Mouse (Mus musculus): ENCODE results near the gene Onecut1.

Onecut1 gene

DNA sequence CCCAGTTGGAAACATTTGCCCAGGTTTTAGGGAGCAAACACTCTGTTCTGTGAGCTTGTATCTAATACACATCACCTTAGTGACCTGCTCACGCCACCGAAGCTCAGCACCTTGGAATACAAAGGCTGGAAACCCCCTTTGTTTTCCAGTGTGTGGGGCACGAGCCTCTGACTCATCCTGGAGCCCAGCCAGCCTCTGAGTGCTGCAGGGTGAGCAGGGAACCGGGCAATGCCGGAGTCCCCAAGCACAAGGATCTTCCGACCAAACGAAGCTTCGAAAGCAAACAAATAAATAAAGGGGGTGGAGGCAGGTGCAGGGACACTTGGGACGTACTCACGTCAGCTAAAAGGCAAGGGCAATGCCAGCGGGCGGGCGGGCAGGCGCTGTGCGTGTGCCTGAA, 47.5 kb downstream of the Onecut1 start:
- in situ Hi-C loops (cut with MboI), result loop anchor here (25.0 kb wide), 1 partner anchor 103 kb away; no protein-coding TSS in a partner anchor

DNA sequence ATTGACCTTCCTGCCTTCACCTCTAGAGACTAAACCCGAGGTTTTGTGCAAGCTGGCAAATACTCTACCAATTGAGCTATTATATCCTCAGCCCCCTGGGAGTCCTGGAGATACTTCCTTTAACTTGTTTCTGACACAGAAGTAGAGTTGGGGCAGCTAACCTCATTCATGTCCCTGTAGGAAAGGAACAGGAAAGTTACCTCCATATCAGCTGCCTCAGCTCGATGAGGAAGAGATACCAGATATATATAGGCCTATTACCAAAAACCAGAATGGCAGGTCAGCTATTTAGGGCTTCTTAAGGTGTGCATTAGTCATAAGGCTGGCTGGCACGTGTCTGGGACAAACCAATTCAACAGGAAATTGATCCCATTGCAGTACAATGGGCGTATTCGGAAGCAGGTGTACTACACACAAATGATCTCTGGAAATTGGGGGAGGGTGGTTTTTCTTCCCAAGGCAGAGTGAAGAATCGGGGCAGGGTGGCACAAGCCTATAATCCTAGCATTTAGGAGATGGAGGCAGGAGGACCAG, 48.6 kb downstream of the Onecut1 start:
- in situ Hi-C loops (cut with MboI), result loop anchor here (25.0 kb wide), 1 partner anchor 102 kb away; no protein-coding TSS in a partner anchor

DNA sequence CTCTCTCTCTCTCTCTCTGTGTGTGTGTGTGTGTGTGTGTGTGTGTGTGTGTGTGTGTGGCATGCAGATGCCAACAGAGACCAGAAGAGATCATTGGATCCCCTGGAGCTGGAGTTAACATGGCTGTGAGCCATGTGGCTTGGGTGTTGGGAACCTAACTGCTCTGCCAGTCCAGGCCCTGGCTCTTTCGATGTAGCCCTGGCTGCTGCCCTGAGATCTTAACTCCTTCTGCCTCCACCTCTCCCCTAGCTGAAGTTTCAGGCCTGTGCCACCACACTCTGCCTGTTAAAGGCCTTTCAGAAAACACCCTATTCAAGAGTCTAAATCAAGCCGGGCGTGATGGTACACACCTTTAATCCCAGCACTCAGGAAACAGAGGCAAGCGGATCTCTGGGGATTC, 49.7 kb downstream of the Onecut1 start:
- in situ Hi-C loops (cut with MboI), result loop anchor here (25.0 kb wide), 1 partner anchor 101 kb away; no protein-coding TSS in a partner anchor

DNA sequence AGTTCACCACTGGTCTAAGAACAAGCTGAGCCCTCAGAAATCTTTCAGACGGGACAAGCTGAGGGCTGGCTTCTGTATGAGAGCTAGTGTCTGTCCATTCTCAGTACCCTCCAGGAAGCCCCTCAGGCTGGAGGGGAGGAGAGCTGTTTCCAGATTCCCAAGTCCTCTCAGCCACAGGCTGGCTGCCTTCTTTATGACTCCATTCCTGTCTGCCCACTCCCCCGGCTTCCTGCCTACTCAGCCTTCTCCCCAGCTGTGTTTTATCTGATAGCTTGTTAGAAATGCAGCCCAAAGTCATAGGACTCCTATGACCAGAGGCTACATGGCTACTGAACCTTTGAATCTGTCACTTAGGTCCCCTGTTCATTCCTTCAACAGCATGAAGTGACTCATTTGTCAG, 50.2 kb downstream of the Onecut1 start:
- in situ Hi-C loops (cut with MboI), result loop anchor here (25.0 kb wide), 1 partner anchor 100 kb away; no protein-coding TSS in a partner anchor

DNA sequence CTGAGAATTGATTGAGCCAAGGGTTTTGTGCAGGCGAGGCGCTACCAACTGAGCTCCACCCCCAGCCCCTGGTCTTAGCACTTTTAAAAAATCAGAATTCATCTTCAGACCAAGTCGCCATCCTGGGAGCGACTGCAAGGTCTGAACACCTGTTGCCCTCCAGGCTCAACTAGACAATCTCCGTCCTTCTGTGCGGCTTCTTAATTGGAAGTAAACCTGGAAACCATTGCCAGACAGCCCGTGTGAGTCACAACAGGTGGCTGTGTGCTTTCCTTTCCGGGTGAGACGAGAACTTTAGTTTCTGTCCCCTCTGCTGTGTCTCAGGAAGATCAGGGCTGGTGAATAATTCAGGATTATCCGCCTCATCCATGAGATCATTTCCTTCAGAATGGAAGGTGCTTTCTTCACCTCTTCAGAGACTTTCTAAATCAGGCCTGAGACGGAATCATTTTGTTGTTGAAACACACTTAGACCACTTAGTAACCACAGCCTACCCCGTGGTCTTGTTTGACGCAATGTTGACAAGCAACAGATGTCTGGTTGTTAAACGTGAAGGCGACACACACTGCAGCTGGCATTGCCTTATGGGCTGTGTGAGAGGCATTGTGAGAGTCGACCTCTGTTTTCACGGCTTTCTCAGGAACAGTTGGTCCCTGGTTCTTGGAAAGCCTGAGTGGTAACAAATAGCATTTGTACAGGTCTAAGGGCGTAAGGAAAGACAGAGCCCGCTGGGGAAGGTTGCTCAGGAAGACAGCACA, 51.1 kb downstream of the Onecut1 start:
- in situ Hi-C loops (cut with MboI), result loop anchor here (25.0 kb wide), 1 partner anchor 100 kb away; no protein-coding TSS in a partner anchor

- in situ Hi-C loops (cut with MboI), result loop anchor here (25.0 kb wide), 1 partner anchor 97 kb away; no protein-coding TSS in a partner anchor
Observed at GRCm38 (mm10) chr9:74915611-74916010, 53.9 kb downstream of the Onecut1 start.

DNA sequence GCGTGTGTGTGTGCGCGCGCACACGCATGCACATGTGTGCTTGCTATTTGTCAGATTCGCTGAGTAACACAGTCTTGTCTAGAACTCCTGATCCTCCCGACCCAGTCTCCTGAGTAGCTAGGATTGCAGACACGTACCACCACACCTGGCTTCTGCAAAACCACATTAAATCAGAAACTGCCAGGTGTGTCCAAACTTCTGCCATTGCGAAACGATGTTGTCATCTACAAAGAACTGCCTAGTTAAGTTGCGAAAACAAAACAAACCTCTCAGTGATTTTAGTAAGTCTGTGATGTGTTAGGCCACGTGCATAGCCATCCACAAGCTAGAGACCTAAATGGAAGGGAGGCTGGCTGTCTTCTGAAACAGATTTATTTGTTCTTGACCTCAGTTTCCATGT, 58.7 kb downstream of the Onecut1 start:
- in situ Hi-C loops (cut with MboI), result loop anchor here (25.0 kb wide), 1 partner anchor 92 kb away; no protein-coding TSS in a partner anchor

DNA sequence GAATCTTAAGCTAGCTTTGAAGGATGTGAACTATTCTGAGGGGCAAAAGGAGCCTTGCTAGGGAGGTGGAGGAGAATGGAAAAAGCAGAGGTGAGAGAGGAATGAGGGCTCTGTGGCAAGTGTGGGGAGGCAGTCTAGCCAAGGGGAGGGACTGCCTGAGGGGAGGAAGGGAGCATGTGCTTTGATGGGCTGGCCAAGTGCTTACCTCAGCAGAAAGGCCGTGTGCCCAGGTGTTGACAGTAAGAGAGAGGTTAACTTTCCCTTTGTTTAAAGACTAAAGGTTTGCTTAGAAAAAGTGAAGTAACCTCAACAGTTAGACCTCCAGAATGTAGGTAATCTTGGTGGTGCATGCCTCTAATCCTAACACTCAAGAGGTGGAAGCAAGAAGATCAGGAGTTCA, 59.7 kb downstream of the Onecut1 start:
- in situ Hi-C loops (cut with MboI), result loop anchor here (25.0 kb wide), 1 partner anchor 91 kb away; no protein-coding TSS in a partner anchor

DNA sequence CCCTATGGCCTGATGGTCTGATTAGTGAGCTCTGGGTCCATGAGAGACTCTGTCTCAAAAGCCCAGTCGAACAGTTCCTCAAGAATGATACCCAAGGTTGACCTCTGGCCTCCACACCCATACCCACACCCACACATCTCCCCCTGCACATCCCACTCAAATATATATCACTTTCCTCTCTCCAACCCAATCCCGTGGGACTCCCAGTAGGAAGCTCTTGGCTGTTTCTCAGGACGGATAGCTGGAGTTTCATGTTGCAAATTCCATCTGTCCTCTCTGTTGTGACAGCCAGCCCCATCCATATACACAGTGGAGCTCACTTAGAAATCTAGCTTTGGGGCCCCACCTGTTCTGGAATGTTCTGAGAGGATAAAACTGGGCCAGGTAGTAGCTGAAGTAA, 61.2 kb downstream of the Onecut1 start:
- in situ Hi-C loops (cut with MboI), result loop anchor here (25.0 kb wide), 1 partner anchor 89 kb away; no protein-coding TSS in a partner anchor

GRCm38 (mm10) chr9:74923291-74923977, 61.7 kb downstream of the Onecut1 start:
- in situ Hi-C loops (cut with MboI), result loop anchor here (25.0 kb wide), 1 partner anchor 89 kb away; no protein-coding TSS in a partner anchor

GRCm38 (mm10) chr9:74925220-74925769, 63.6 kb downstream of the Onecut1 start:
- in situ Hi-C loops (cut with MboI), result no loop called here

DNA sequence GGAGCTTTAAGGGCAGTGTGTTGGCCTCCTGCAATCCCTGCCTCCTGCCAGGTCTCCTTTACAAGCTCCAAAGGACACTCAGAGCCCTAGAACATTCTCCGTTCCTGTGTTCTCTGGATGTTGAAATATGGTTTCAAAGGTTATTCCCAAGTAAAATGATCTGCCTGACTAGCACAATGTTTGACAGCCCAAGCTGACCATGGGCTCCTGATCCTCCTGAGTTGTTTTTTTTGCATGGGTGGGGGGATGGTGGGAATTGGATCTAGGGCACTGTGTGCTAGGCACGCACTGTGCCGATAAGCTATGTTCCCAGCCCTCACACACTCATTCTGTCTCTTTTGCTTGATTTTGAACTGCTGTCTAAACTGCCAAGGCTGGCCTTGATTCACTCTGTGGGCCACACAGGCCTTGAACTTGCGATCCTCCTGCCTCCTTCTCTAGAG, 68.3 kb downstream of the Onecut1 start:
- in situ Hi-C loops (cut with MboI), result no loop called here

- in situ Hi-C loops (cut with MboI), result no loop called here
Observed at GRCm38 (mm10) chr9:74930653-74931052, 68.9 kb downstream of the Onecut1 start.

- in situ Hi-C loops (cut with MboI), result no loop called here
Observed at GRCm38 (mm10) chr9:74935289-74935688, 73.6 kb downstream of the Onecut1 start.

- in situ Hi-C loops (cut with MboI), result no loop called here
Observed at GRCm38 (mm10) chr9:74937761-74938160, 76.0 kb downstream of the Onecut1 start.

GRCm38 (mm10) chr9:74938670-74939534, 77.2 kb downstream of the Onecut1 start:
- in situ Hi-C loops (cut with MboI), result no loop called here

Measured in mature B cell (primary cell).